Mouse (Mus musculus): ENCODE measurements around the gene Bcat1. TPM values are rescaled to one million over a fixed set of nuclear protein-coding genes. Genes with fewer than 3 reads are reported as not detected.

Gene Bcat1
- total RNA-seq, 2 experiments from 2014 or later = 84.3 to 85.4 TPM

- no peak overlapping the region for H3K4me3 ChIP-seq
- no peak for TF ChIP-seq CTCF (IDR thresholded peaks at IDR 0.05)
- DNase-seq (ENCODE audit: extremely low spot score in 1 of 2, low spot score in 2 of 2) = no peak
- no peak overlapping the region for H3K27ac ChIP-seq
- intact Hi-C loops (cut with DNase I) = no loop called here
Measured at GRCm38 (mm10) chr6:144987676-144988075, 88.3 kb downstream of the Bcat1 start.

GRCm38 (mm10) chr6:144987216-144987615 is 88.8 kb downstream of the Bcat1 start:
- no peak overlapping the region for H3K4me3 ChIP-seq
- H3K27ac ChIP-seq = no peak overlapping the region
- no peak for TF ChIP-seq CTCF (IDR thresholded peaks at IDR 0.05)
- intact Hi-C loops (cut with DNase I) = no loop called here
- DNase-seq (ENCODE audit: extremely low spot score in 1 of 2, low spot score in 2 of 2) = no peak

- intact Hi-C loops (cut with DNase I) = no loop called here
- no peak for TF ChIP-seq CTCF (IDR thresholded peaks at IDR 0.05)
- no peak overlapping the region for H3K4me3 ChIP-seq
- DNase-seq (ENCODE audit: extremely low spot score in 1 of 2, low spot score in 2 of 2) = no peak
- no peak overlapping the region for H3K27ac ChIP-seq
Measured at GRCm38 (mm10) chr6:144984221-144984620, 91.8 kb downstream of the Bcat1 start.

- intact Hi-C loops (cut with DNase I) = no loop called here
- Histone ChIP-seq H3K4me3 (no peak overlapping the region), H3K27ac (no peak overlapping the region)
- no peak for DNase-seq (ENCODE audit: extremely low spot score in 1 of 2, low spot score in 2 of 2)
- no peak for TF ChIP-seq CTCF (IDR thresholded peaks at IDR 0.05)
Measured at GRCm38 (mm10) chr6:144982093-144982492, 93.9 kb downstream of the Bcat1 start.

- no peak overlapping the region for H3K27ac ChIP-seq
- no peak for DNase-seq (ENCODE audit: extremely low spot score in 1 of 2, low spot score in 2 of 2)
- intact Hi-C loops (cut with DNase I) = no loop called here
- H3K4me3 ChIP-seq = no peak overlapping the region
- no peak for TF ChIP-seq CTCF (IDR thresholded peaks at IDR 0.05)
Measured at GRCm38 (mm10) chr6:144972351-144972750, 103.6 kb downstream of the Bcat1 start.

GRCm38 (mm10) chr6:144970900-144971299 is 105.1 kb downstream of the Bcat1 start:
- no peak overlapping the region for H3K4me3 ChIP-seq
- DNase-seq (ENCODE audit: extremely low spot score in 1 of 2, low spot score in 2 of 2) = no peak
- TF ChIP-seq CTCF (IDR thresholded peaks at IDR 0.05) = peak; percentile 11; the same call in 1 of the 2 replicates
- no peak overlapping the region for H3K27ac ChIP-seq
- intact Hi-C loops (cut with DNase I) = no loop called here

GRCm38 (mm10) chr6:144967536-144967935 is 108.4 kb downstream of the Bcat1 start:
- intact Hi-C loops (cut with DNase I) = loop anchor here (10.0 kb wide), 2 partner anchors 1353 to 1593 kb away; no protein-coding TSS in a partner anchor
- no peak for TF ChIP-seq CTCF (IDR thresholded peaks at IDR 0.05)
- DNase-seq (ENCODE audit: extremely low spot score in 1 of 2, low spot score in 2 of 2) = no peak
- Histone ChIP-seq H3K27ac (no peak overlapping the region), H3K4me3 (no peak overlapping the region)

- intact Hi-C loops (cut with DNase I) = loop anchor here (5.0 to 10.0 kb wide), 4 partner anchors 627 to 1747 kb away; no protein-coding TSS in a partner anchor
- H3K4me3 ChIP-seq = no peak overlapping the region
Measured at GRCm38 (mm10) chr6:144964205-144964604, 111.8 kb downstream of the Bcat1 start.

GRCm38 (mm10) chr6:144963156-144963555 is 112.8 kb downstream of the Bcat1 start:
- intact Hi-C loops (cut with DNase I) = loop anchor here (5.0 to 10.0 kb wide), 4 partner anchors 626 to 1746 kb away; no protein-coding TSS in a partner anchor
- no peak for DNase-seq (ENCODE audit: extremely low spot score in 1 of 2, low spot score in 2 of 2)

More at GRCm38 (mm10) chr6:144964205-144964604, 111.8 kb downstream of the Bcat1 start:
- H3K27ac ChIP-seq = no peak overlapping the region
- no peak for DNase-seq (ENCODE audit: extremely low spot score in 1 of 2, low spot score in 2 of 2)
- TF ChIP-seq CTCF (IDR thresholded peaks at IDR 0.05) = peak; percentile 53

GRCm38 (mm10) chr6:144962013-144962354 is 114.0 kb downstream of the Bcat1 start:
- intact Hi-C loops (cut with DNase I) = loop anchor here (5.0 to 10.0 kb wide), 4 partner anchors 625 to 1745 kb away; no protein-coding TSS in a partner anchor
- H3K27ac ChIP-seq = no peak overlapping the region
- DNase-seq (ENCODE audit: extremely low spot score in 1 of 2, low spot score in 2 of 2) = no peak
- TF ChIP-seq CTCF (IDR thresholded peaks at IDR 0.05) = peak; percentile 15; the same call in 1 of the 2 replicates
- peak overlapping the region; percentile 46; the same call in 1 of the 2 replicates for H3K4me3 ChIP-seq

More at GRCm38 (mm10) chr6:144963156-144963555, 112.8 kb downstream of the Bcat1 start:
- Histone ChIP-seq H3K4me3 (no peak overlapping the region), H3K27ac (no peak overlapping the region)
- peak; percentile 13 for TF ChIP-seq CTCF (IDR thresholded peaks at IDR 0.05)

- H3K27ac ChIP-seq = no peak overlapping the region
- DNase-seq (ENCODE audit: extremely low spot score in 1 of 2, low spot score in 2 of 2) = peak; percentile 23 to 25
- intact Hi-C loops (cut with DNase I) = loop anchor here (2.0 to 10.0 kb wide), 6 partner anchors 624 to 1744 kb away; no protein-coding TSS in a partner anchor
- TF ChIP-seq CTCF (IDR thresholded peaks at IDR 0.05) = peak; percentile 60
- H3K4me3 ChIP-seq = peak overlapping the region; percentile 46
Measured at GRCm38 (mm10) chr6:144961253-144962012, 114.6 kb downstream of the Bcat1 start.

GRCm38 (mm10) chr6:144955887-144956547 is 120.0 kb downstream of the Bcat1 start:
- DNase-seq (ENCODE audit: extremely low spot score in 1 of 2, low spot score in 2 of 2) = no peak
- Histone ChIP-seq H3K4me3 (no peak overlapping the region), H3K27ac (no peak overlapping the region)
- TF ChIP-seq CTCF (IDR thresholded peaks at IDR 0.05) = no peak
- intact Hi-C loops (cut with DNase I) = no loop called here
